In genomic region chr11:59947752-59948400, GRCm38 (mm10) we compare ENCODE assay signal across 8 mouse cellular contexts. TPM values are rescaled to one million over a fixed set of nuclear protein-coding genes. Genes with fewer than 3 reads are reported as not detected.
DNase-seq lines count a peak whose midpoint lies in the region; ATAC-seq lines count a peak whose summit lies in the region.

TSS of gene Med9 (plus strand) at chr11:59948206.

- peak within 1 kb of the TSS; percentile 98 for H3K9ac ChIP-seq in heart, embryonic 13.5 days
- peak within 1 kb of the TSS; percentile 98 for H3K9ac ChIP-seq in liver, embryonic 13.5 days
- H3K9ac ChIP-seq in stomach, embryonic 16.5 days (ENCODE audit: low read length) = peak within 1 kb of the TSS; percentile 98

- peak within 1 kb of the TSS; percentile 80 for H3K4me3 ChIP-seq in heart, embryonic 13.5 days
- peak within 1 kb of the TSS; percentile 96 for H3K4me3 ChIP-seq in liver, embryonic 13.5 days (replicated peaks)
- H3K4me3 ChIP-seq in stomach, embryonic 16.5 days (replicated peaks; ENCODE audit: low read length) = peak within 1 kb of the TSS; percentile 93

- H3K27ac ChIP-seq in heart, embryonic 13.5 days (replicated peaks) = peak within 1 kb of the TSS; percentile 83
- peak within 1 kb of the TSS; percentile 85 for H3K27ac ChIP-seq in liver, embryonic 13.5 days
- H3K27ac ChIP-seq in stomach, embryonic 16.5 days (ENCODE audit: low read length) = peak within 1 kb of the TSS; percentile 69

- no peaks in the 10 kb centered on the region; the same call in 1 of the 2 replicates for H3K27me3 ChIP-seq in heart, embryonic 13.5 days (replicated peaks)
- no peaks in the 10 kb centered on the region for H3K27me3 ChIP-seq in liver, embryonic 13.5 days
- no peaks in the 10 kb centered on the region for H3K27me3 ChIP-seq in stomach, embryonic 16.5 days (ENCODE audit: control insufficient read depth, insufficient read depth, low read length)

- peaks cover 42% of the 10 kb centered on the region for H3K4me1 ChIP-seq in heart, embryonic 13.5 days
- H3K4me1 ChIP-seq in liver, embryonic 13.5 days (replicated peaks) = peaks cover 38% of the 10 kb centered on the region
- H3K4me1 ChIP-seq in stomach, embryonic 16.5 days (ENCODE audit: control insufficient read depth, insufficient read depth, low read length) = peaks cover 13% of the 10 kb centered on the region

- H3K4me2 ChIP-seq in heart, embryonic 13.5 days = peak within 1 kb of the TSS; percentile 90
- peak within 1 kb of the TSS; percentile 80 for H3K4me2 ChIP-seq in liver, embryonic 13.5 days
- H3K4me2 ChIP-seq in stomach, embryonic 16.5 days (ENCODE audit: low read depth, low read length) = peak within 1 kb of the TSS; percentile 73

- DNase-seq in CD4-positive helper T cell, adult 2 months (ENCODE audit: low read depth, low spot score) = peak; percentile 88
- peak; percentile 89 for DNase-seq in brain, embryonic 18.5 days (ENCODE audit: low read depth, low spot score)
- peak; percentile 96 for DNase-seq in kidney, postnatal 14 days
- peak; percentile 88 for DNase-seq in liver, embryonic 13.5 days
- DNase-seq in neural tube, embryonic 10.5 days (ENCODE audit: extremely low spot score, low spot score) = peak; percentile 95

- ATAC-seq in erythroid progenitor cell, adult 5-6 weeks (replicated peaks; ENCODE audit: low FRiP score, poor library complexity, severe bottlenecking) = peak; percentile 94
- ATAC-seq in heart, embryonic 13.5 days (ENCODE audit: extremely low read depth, insufficient number of reproducible peaks, low FRiP score, low TSS enrichment) = peak; percentile 55
- ATAC-seq in liver, embryonic 13.5 days (ENCODE audit: low read depth) = peak; percentile 94
- peak; percentile 94 for ATAC-seq in stomach, embryonic 16.5 days (ENCODE audit: insufficient read depth, low FRiP score)

- 2% methylated on average over 43 of the region's 43 CpGs for WGBS in heart, embryonic 13.5 days
- WGBS in liver, embryonic 13.5 days (ENCODE audit: insufficient replicate concordance) = 2% methylated on average over 43 of the region's 43 CpGs
- 1% methylated on average over 43 of the region's 43 CpGs for WGBS in stomach, embryonic 16.5 days

- H3K9me3 ChIP-seq in heart, embryonic 13.5 days = no peaks in the 10 kb centered on the region
- no peaks in the 10 kb centered on the region for H3K9me3 ChIP-seq in liver, embryonic 13.5 days (replicated peaks)
- H3K9me3 ChIP-seq in stomach, embryonic 16.5 days (replicated peaks; ENCODE audit: control insufficient read depth, low read length) = no peaks in the 10 kb centered on the region

- peaks cover 6% of the 10 kb centered on the region; the same call in 1 of the 2 replicates for H3K36me3 ChIP-seq in heart, embryonic 13.5 days
- no peaks in the 10 kb centered on the region for H3K36me3 ChIP-seq in liver, embryonic 13.5 days
- H3K36me3 ChIP-seq in stomach, embryonic 16.5 days (ENCODE audit: control insufficient read depth, insufficient read depth, low read length) = no peaks in the 10 kb centered on the region

RNA-seq across cellular contexts. Expression of gene Med9, which starts in this region (rescaled TPM):
- total RNA-seq in erythroid progenitor cell, adult 5-6 weeks (2015; ENCODE audit: low replicate concordance) = 12.2 and 13.3 TPM in 2 replicates
- 9.6 and 13.5 TPM in 2 replicates for total RNA-seq in erythroid progenitor cell, adult 5-6 weeks (2017; ENCODE audit: low replicate concordance)
- polyA plus RNA-seq in heart, embryonic 13.5 days (2015; fragmentation: Nextera tagmentation; extraction: Ambion mirVana) = 42.6 and 48.2 TPM in 2 replicates
- 26.2 and 26.8 TPM in 2 replicates for polyA plus RNA-seq in liver, embryonic 13.5 days (2015; fragmentation: Nextera tagmentation; extraction: Ambion mirVana)
- polyA plus RNA-seq in stomach, embryonic 16.5 days (2015; fragmentation: Nextera tagmentation; extraction: Ambion mirVana) = 33.5 and 35.7 TPM in 2 replicates

Comparison
In these comparisons a context has a peak if more than half of its experiments do, and no peak if none do; other contexts are left out.
1. Peak in every context shown above with its lines: DNase-seq, ATAC-seq, H3K4me3 ChIP-seq and H3K27ac ChIP-seq.